Mouse (Mus musculus): ENCODE measurements at regions not wholly inside any gene's neighbourhood (a gene's known extent, or its start where the extent isn't known, plus 50 kb on each side); places are given as distances from the start of the nearest gene placed in this dataset.

DNA sequence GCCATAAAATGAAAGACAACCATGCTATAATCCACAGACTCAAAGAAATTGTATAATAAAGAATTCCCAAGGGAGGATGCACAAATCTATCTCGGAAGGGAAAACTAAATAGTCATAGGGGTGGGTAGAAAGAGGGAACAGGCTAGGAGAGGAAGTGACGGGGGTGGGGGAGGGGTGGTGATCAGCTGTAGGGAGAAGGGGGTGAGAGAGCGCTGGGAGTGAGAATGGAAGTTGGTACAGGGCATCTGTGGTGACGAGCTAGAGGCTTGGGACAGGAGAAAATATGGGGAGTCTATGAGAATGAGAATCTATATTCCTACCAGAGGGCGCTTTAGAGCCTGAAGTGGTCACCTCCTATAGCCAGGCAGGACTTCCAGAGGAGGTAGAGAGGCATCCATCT, 229.2 kb upstream of the Zeb2 start:
- no peak for DNase-seq

DNA sequence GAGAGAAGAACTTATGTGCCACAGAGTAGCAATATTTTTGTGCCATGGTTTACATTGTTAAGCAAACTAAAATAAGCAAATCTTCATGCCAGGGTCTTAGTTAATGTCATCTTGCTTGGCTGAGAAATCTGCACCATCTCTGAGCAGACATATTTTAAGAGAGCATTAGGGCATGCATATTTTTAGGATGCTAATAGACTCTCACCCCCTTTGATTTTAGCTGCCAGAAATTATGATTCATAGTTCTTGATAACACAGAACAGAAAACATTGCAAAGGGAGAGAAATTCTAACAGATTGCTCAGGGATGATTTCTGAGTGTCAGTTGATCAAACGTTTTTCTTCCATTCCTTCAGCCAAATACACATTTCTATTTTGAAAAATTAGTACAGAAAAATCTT, 222.7 kb upstream of the Zeb2 start:
- no peak for DNase-seq

DNA sequence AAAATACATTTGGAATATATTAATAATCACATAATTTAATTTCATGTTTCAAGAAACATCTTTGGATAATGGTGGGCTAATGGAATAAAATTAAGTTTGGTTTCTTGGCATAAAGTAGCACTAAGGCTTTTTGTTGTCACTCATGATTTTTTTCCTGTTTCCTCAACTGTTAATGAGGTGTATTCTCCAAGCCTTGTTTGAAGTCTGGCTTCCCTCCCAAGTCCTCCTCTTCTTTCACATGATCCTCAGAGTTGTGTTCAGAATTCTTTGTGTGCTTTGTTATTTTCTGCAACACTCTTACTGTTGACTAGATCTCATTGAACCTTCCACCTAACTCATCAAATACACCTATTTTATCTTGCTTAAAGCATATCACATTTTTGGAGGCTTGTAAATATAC, 221.6 kb upstream of the Zeb2 start:
- DNase-seq = no peak

DNA sequence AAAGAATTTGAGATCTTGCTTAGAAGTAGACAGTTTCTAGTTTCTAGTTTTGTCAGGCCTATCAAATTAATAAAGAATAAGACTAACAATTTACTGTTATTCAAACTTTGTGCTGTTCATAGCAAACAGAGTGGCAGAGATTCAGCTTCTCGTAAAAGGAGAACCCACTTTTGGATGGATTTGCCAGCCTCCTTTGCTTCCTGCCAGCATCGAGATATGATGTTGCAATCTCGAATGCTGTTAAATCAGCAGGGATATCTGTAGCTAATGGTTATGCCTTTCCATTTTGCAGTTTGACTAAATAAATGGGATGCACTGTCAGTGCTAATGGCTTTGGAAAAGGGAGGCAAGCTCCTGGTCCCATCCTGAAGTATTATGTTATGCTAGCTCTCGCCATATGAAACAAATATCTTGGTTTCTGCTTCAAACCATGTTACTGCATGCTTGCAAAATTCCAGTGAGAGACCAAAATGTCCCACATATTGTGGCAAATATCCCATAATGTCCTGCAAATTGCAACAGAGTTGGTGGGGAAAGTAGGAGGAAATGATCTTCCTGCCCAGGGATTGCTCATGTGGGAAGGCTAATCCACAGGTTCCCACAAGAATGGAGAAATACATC, 199.9 kb upstream of the Zeb2 start:
- no peak for DNase-seq

DNA sequence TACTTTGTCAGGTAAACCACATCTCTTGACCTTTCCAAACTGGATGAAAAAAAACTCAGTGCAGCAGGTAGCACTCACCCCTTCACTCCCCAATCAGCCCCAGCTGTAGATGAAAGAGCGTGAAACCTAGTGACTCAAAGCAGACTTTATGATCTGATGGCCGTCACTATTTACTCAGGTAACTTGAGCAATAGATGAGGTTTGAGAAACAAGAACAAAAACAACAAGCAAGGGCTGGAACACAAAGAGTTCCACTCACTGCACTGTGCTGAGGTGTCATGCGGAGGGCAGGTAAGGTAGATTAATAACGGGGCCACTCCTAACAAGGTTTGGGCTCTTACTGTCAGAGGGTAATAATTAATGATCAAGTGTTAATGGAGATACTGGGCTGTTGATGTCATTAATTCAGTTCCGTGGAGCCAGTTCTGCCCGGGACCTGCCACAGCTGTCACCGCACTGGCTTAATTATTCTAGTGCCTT, 170.4 kb upstream of the Zeb2 start:
- no peak for DNase-seq

DNA sequence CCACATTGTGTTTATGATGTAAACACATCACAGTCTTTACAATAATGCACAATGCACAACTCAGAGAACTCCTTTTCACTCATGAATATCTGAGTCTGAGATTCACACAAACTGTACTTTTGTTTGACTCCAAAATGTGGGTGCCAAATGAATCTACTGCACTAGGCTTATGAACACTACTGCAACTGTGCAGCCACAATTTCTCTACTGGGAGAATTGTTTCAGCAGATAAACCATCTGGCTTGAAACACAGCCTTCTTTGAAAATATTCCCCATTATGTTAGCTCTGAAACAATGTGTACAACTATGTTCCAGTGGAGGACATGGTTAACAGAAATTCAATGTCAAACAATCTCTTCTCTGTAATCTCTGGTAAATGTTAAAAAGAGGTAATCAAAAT, 166.6 kb upstream of the Zeb2 start:
- no peak for DNase-seq

DNA sequence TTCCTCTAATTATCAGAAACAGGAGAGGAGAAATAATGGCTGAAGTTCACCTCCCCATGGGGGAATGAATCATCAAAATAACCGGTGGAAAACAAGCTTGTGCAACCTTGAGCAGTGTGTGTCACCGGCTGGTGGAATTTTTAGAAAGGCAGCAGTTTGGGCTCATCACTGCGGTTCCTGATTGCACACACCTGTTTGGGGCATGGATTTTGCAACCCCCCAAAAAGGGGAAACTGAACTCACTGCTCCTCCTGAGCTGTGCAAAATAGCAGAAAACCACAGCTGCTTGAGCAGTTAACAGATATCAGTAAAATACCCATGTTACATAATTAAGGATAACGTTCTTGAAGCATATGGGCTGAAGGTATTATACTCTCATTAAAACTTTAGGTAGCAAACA, 162.3 kb upstream of the Zeb2 start:
- DNase-seq = no peak

DNA sequence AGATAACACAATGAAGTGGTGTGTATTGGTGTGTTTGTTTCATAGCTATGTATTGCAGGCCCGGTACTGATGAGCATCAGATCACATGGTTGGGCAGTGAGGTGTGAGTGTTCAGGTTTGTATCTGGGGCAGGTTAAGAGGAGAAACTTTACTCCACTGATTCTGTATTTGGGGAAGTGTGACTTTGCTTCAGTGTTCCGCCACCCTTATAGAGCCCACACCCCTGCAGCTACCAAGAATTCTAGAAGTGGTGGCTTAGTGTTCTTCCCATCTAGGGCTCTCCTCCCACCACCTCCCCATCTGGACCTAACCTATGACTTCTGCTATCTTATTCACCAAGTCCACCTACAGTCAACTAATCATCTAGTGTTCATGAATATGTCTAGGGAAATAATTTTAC, 160.4 kb upstream of the Zeb2 start:
- no peak for DNase-seq

DNA sequence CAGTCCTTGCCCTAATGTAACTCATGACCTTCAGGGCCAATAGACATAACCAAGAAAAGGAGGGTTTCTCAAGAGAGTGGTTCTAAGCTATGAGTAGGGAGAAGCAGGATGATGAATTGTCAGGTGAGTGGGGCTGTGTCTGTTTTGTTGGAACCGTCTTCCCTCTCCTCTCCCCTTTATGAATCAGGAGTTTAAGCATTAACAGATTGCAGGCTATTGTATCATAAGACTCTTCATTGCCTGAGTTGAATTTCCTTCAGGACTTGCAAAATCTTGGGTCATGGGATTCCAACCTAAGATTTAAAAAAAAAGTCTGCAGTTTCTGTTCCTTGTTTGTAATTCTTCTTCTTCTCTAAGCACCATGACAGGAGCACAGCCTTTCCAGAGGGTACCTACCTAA, 159.5 kb upstream of the Zeb2 start:
- DNase-seq = no peak

DNA sequence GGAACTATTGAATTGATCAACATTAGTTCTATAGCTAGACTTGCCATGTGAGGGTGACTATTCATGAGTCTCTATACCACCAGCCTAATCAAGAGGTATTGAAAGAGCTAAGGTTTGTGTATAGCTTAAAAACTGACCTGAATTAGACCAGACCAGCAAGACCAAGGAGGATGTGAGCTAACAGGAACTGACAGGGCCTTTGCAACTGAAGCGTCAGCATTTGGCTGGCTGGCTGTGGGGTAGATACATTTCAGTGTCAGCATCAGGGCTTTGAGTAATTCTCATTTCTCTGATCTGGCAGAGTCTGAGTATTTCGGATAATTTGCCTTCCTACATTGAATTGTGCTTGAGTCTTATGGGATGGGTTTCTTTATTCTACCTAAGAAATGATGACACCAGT, 152.8 kb upstream of the Zeb2 start:
- DNase-seq = peak in 1 of 2 experiments; percentile 14

DNA sequence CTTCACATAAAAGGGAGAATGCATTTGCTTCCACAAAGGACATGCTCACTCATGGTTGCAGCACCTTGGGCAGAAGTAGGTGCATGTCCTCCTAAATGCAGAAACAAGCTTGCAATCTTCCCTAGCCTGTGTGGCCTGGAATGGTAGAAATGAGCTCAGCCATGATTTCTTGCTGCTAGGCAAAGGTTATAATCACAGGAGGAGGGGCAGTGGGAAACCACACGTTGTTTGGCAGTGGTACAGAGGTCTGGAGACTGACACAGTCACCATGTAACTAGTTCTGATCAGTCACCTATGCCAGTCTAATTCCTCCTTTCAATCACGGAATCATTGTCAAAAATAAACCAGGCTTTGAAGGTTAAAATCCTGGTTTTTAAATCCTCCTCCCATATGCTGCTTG, 148.6 kb upstream of the Zeb2 start:
- peak; percentile 13 to 16 for DNase-seq

DNA sequence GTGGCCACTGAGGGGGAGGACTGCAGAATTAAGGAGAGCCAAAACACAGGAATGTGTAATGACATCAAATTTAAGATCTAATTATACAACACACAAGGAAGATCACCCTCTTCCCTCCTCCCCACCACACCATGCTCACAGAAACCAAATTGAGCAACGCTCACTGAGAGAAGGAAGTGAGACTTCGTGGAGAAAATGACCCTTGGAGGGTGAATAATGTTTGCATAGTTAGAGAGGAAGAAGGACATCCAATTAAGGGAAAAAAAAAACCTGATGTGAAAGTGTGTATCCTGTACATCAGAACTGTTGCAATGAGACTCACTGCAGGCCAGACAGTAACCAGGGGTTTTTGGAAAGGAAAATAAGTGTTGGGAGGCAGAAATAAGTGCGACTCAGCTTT, 144.8 kb upstream of the Zeb2 start:
- no peak for DNase-seq

DNA sequence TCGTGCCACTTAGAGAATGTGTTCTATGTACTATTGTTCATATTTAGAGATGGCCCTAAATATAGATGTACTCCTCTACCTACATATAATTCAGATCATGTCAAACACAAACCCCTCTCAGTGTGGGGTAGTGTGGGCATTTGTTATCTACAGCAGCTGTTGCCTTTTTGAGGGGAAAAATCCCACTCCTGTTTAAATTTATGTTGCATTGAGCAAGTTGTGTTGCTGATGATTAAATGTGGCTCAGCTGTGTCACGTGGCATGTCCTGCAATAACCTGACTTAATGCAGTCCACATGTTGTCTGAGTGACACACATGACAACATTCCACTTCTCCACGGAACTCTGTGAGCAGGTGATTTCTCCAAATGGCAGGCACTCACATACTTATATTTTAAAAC, 141.7 kb upstream of the Zeb2 start:
- DNase-seq = no peak

DNA sequence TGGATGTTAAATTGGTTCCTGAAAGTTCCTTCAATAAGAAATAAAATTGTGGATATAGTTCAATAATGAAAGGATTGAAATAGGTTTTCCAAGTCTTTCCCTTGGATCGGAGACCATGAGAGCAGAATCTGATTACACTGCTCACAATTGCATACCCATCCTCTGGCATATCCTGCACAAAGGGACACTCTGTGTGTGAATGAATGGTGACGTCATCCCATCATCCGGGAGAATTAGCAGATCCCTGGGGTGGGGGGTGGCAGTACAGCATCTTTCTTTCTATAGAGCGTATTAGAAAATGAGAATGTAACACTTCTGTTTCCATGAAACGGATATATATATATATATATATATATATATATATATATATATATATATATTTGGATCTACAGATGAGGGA, 139.2 kb upstream of the Zeb2 start:
- DNase-seq = no peak

DNA sequence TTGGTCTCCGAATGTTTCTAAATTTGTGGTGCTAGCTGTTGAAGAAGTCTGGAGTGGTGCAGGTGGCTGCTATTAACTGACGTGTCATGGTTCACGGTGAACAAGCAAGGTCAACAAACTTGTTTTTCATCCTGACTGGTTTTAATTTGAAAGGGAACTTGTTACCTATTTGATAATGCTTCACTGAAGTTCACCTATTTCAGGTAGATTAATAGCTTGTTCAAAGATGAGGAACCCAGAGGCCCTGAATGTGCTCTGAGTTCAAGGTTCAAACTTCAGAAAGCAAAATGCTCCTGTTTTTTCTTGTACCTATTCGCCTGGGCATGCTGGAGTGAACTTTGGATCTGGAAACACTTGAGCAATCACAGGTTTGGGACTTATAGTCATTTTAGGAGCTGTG, 136.7 kb upstream of the Zeb2 start:
- no peak for DNase-seq

DNA sequence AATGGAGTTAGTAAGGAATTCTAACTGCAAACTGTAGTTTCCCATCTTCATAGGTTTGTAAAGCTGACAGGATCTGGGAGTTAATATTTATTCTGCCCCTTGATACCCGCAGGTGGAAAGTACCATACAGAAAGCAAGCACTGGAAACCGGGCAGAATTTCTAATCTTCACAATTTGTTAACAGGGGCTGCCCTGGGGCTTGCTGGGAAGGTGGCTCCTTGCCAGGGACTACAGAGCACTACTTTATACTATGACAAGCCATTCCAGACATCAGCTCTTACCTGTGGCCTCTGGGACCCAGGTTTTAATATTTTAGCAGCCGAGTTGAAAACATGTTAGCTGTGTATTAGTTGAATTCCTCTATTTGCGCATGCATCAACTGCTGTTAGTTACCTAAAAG, 135.1 kb upstream of the Zeb2 start:
- peak in 1 of 2 experiments; percentile 20 for DNase-seq

DNA sequence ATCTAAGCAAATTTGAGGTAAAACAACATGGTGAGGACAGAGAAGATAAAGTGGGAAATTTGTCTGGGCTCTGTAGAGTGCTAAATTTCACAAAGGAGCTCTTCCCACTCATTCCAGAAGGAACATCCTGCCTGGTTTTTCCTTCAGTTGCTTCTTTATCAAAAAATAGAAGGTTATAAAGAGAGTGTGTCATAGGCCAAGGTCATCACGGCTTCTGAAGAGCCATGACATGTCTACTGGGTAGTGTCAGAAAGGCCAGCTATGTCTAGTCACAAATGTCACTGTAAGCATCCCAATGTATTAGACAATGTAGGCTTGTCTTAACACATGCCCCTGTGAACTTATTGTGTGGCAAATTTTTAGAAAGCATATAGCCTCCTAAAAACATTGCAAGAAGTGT, 132.5 kb upstream of the Zeb2 start:
- DNase-seq = no peak

DNA sequence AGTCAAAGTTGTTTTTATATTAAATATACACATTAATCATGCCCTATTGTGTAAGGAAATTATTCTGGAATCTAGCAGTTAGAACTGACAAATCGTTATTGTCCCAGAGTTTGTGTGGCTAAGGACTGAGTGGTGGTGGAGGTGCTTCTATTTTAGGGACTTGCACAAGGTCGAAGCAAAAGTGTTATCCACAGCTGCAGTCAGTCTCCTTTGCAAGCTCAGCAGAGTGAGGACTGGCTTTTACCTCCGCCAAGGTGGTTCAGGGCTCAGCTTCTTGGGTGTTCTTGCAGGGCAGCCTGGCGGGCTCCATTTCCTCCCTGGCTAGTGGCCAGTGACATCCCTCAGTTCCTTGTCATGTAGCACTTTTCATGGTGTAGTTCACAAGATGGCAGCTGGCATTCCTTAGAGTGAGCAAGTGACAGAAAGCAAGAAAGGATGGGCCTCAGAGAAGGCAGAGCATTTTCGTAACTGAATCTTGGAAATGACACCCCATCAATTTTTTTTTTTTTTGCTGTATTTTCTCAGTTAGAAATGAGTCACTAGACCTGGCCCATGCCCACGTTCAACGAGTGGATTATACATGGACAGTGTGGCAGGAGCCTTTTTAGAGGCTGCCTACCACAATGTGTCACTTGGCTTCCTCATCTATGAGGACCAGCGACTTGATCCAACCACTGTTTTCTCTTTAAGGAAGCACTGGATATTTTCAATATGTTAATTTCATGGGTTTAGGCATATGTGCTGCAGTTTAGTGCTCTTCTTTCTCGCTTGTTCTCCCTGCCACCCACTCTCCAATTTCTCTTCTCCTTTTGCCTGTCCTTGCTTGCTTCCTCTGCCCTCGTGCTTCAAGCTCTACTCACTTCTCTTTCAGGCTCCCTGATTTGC, 129.1 kb upstream of the Zeb2 start:
- DNase-seq = peak; percentile 36 to 58

DNA sequence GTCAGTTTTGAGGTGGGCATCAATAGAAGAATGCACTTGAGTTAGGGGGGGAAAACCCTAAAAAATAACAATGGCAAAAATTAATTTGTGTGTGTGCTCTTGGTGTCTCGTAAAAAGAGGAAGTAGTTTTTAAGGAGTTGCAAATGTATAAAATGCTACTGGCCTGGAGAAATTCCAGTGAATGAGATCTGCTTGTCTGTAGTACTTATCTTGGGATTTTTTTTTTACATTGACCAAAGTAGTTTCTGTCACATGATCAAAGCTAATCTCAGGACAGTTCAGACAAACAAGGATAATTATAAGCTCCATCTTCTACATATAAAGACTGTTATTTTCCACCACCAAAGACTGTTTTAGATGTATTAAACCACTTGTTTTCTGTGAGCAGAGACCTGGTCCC, 128.3 kb upstream of the Zeb2 start:
- DNase-seq = no peak

DNA sequence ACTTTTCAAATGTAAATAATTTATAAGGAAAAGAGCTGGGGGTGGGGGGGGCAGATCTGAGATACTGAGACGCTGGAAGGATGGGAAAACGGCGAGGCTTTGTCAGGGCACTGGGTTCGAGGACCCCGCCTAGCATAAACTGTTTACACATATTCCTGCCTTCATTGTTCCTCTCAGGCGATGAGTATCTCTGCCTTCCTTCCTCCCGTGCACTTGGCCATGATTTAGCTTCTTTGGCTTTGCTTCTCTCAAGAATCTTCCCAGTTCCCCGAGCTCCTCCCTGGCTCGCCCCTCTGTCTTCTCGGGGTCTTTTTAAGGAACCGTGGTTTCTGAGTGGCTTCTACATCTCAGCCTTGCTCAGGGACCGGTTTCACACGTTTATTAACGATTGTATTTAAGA, 127.3 kb upstream of the Zeb2 start:
- DNase-seq = no peak

DNA sequence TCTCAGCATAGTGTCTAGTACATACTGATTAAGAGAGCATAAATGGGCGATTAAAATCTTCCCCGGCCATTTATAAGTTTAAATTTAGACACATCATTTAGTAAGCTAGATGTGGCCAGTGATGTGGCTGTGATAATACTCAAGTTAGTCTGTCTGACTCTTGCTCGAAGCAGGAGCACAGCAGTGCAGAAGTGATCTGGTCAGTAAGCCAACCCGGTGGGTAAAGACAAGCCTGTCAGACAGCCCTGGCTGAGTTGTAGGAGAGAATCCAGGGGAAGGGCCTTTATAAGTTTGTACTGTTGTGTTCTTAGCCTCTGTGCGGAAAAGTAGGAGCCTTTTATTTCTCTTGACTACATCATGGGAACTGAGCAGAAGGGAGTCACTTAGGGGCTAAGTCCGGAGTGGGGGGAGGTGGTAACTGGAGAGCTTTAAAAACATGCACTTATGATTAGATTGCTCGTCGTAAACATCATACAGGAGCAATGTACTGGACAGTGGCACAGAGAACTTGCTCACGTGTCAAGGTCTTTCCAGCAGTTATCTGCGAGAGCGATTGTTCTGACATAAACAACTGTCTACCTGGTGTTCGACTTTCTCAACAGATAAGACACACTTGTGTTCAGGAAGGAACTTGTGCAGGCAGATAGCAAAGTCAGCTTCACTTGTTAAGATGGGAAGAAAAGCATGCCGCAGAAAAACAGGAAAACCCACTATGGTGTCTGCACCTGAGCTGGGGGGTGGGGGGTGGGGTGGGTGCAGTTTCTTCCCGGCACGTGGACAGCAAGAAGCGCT, 122.5 kb upstream of the Zeb2 start:
- DNase-seq = no peak

DNA sequence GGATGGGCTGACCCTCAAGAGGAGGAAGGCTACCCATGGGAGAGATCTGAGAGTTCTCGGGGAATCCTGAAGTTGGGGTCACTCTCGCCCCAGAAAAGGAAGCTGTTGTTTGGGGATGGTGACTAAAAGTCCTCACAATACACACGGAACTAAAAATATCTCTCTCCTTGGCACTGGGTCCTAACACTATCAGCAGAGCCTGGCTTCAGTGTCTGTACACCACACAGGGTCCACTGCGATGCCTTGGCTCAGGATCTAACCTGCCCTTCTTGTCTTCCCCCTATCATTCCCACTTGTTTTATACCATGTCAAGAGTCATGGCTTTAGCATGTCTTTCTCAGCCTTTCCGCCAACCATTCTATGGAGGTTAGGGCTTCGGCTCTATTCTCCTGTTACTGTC, 121.8 kb upstream of the Zeb2 start:
- no peak for DNase-seq

DNA sequence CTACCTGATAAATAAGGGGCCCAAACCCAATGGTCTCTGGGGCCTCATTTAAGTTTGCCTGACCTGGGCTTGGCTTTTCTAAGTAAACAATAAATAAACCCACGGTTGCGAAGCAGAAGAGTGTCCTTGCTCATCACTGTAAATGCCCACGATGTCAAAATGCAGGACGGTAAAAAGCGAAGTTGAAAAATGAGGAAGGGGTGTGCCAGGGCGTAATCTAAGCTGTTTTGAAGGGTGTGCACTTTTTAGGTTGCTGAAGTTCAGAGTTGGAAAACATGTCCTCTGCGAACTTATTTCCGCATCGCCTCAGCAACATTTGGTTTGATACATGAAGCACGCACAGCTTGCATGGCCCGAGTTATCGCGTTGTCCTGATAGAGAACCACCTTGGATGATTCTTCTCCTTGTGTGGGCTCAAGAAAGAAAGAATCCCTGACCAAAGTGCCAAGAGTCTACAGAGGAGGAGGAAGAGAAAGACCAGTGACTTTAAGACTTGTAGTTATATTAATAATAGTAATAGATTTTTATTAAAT, 119.0 kb upstream of the Zeb2 start:
- no peak for DNase-seq

DNA sequence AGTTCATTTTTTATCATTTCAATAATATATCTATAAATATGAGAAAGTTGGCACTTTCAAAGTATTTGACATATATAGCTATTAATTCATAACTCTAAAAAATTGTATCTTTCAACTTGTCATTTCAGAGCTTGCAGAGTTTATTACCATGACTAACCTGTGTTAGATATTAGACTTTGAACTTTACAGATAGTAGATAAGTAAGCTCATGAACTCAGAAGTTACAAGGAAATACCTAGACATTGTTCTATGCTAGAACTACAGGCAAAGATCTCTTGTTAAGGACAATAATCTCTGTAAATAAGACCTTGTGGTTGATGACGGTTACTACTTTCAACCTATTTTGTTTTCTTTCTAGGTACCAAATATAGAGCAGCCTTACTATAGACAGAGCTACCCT, 117.0 kb upstream of the Zeb2 start:
- no peak for DNase-seq

All from cerebellum, postnatal 10 days (tissue).